Mouse (Mus musculus) midbrain, postnatal 0 days (tissue): ENCODE measurements around the gene Efemp2. TPM values are rescaled to one million over a fixed set of nuclear protein-coding genes. Genes with fewer than 3 reads are reported as not detected.
A peak's percentile ranks its signal among the peaks of the same experiment; 100 is the strongest.
"Not testable (repeated sequence)": the region's sequence is repeated elsewhere in the genome, so short reads cannot be mapped to it uniquely, and the experiment has no call there.

Experiments used
- ATAC-seq: fragments of 200-750 bp; cut with Nextera tagmentation; 2 replicates; pipeline ENCODE4 v1.8.0; 2017; ENCODE audit warnings: moderate number of reproducible peaks, mild to moderate bottlenecking, moderate TSS enrichment, moderate library complexity; ENCODE audit not compliant: low FRiP score
- DNase-seq: peaks from one replicate; pipeline ENCODE4 v3.0.0-alpha.2; 2015; ENCODE audit warnings: low spot score
- H3K27ac ChIP-seq: fragments of 300-500 bp; sonication (generic); 2 replicates; pipeline ENCODE4 v1.5.1; 2014; ENCODE audit warnings: low read depth, mild to moderate bottlenecking, low read length, mixed read lengths
- H3K27me3 ChIP-seq: fragments of 300-500 bp; sonication (generic); 2 replicates; pipeline ENCODE4 v1.6.1; 2014; ENCODE audit warnings: low read length, control low read depth, mixed read lengths; ENCODE audit not compliant: insufficient read depth
- H3K36me3 ChIP-seq: fragments of 300-500 bp; sonication (generic); 2 replicates; pipeline ENCODE4 v1.6.1; 2014; ENCODE audit warnings: low read length, control low read depth, mixed read lengths; ENCODE audit not compliant: insufficient read depth
- H3K4me1 ChIP-seq: fragments of 300-500 bp; sonication (generic); 2 replicates; pipeline ENCODE4 v1.6.1; 2014; ENCODE audit warnings: mild to moderate bottlenecking, control low read depth, antibody characterized with exemption, low read length, mixed read lengths; ENCODE audit not compliant: insufficient read depth
- H3K4me2 ChIP-seq: fragments of 300-500 bp; sonication (generic); 2 replicates; pipeline ENCODE4 v1.6.1; 2014; ENCODE audit warnings: low read depth, mild to moderate bottlenecking, low read length, mixed read lengths; ENCODE audit not compliant: poor library complexity, severe bottlenecking
- H3K4me3 ChIP-seq: fragments of 300-500 bp; sonication (generic); 2 replicates; pipeline ENCODE4 v1.5.1; 2014; ENCODE audit warnings: low read depth, mild to moderate bottlenecking, low read length, moderate library complexity
- H3K9ac ChIP-seq: fragments of 300-500 bp; sonication (generic); replicated peaks from 2 replicates; pipeline ENCODE4 v1.6.1; 2014; ENCODE audit warnings: mild to moderate bottlenecking, low read length, moderate library complexity, mixed read lengths; ENCODE audit not compliant: poor library complexity, severe bottlenecking
- H3K9me3 ChIP-seq: fragments of 300-500 bp; sonication (generic); 2 replicates; pipeline ENCODE4 v1.6.1; 2016; ENCODE audit warnings: low read length, control low read depth
- CTCF ChIP-seq: IDR thresholded peaks from 2 replicates; pipeline ENCODE4 v1.5.1; 2016; ENCODE audit warnings: antibody characterized with exemption, mild to moderate bottlenecking
- WGBS: fragments of 180-500 bp; shearing (Covaris S2); extraction: QIAGEN DNeasy Blood & Tissue Kit; methylation state at CpG from one replicate; pipeline ENCODE4 v1.1.7; 2014; 5-methylcytosine and 5-hydroxymethylcytosine counted together
- polyA plus RNA-seq: library from polyadenylated mRNA; unstranded; fragments of >200 nt; fragmentation: Nextera tagmentation; extraction: Ambion mirVana; gene quantifications from 2 replicates; pipeline ENCODE4 v1.2.1, GENCODE M21; 2015
- total RNA-seq: library from RNA; depleted of rRNA; stranded (reverse); fragments of >200 nt; gene quantifications from 2 replicates; pipeline ENCODE4 v1.2.3, GENCODE M21; 2014

The Efemp2 gene
- total and polyA plus RNA-seq, 2 experiments from 2014 or later, result 32.9 to 35.2 TPM

GRCm38 (mm10) chr19:5488878-5489571, 15.3 kb downstream of the Efemp2 start:
- H3K4me3 ChIP-seq, result peak overlapping the region; percentile 52
- no peaks in the 10 kb centered on the region for H3K9me3 ChIP-seq
- H3K4me1 ChIP-seq, result peaks cover 3% of the 10 kb centered on the region; the same call in 1 of the 2 replicates
- ATAC-seq (peak; percentile 74), DNase-seq (peak; percentile 97)
- under 1% methylated on average over 26 of the region's 26 CpGs for WGBS
- peak overlapping the region; percentile 83 for H3K4me2 ChIP-seq
- peak overlapping the region; percentile 53 for H3K9ac ChIP-seq
- peak overlapping the region; percentile 98 for H3K27ac ChIP-seq
- H3K27me3 ChIP-seq, result no peaks in the 10 kb centered on the region
- peak; percentile 52; the same call in 1 of the 2 replicates for TF ChIP-seq CTCF
- peaks cover 31% of the 10 kb centered on the region for H3K36me3 ChIP-seq

GRCm38 (mm10) chr19:5489721-5490120, 16.0 kb downstream of the Efemp2 start:
- not testable (repeated sequence) for H3K27me3 ChIP-seq, ATAC-seq, H3K9me3 ChIP-seq, DNase-seq, H3K4me1 ChIP-seq
- H3K4me3 ChIP-seq, result peak overlapping the region; percentile 71
- H3K36me3 ChIP-seq, result peaks cover 27% of the 10 kb centered on the region
- 48% methylated on average over 10 of the region's 10 CpGs for WGBS
- peak overlapping the region; percentile 96; the same call in 1 of the 2 replicates for H3K9ac ChIP-seq
- H3K4me2 ChIP-seq, result peak overlapping the region; percentile 65
- peak overlapping the region; percentile 99 for H3K27ac ChIP-seq

DNA sequence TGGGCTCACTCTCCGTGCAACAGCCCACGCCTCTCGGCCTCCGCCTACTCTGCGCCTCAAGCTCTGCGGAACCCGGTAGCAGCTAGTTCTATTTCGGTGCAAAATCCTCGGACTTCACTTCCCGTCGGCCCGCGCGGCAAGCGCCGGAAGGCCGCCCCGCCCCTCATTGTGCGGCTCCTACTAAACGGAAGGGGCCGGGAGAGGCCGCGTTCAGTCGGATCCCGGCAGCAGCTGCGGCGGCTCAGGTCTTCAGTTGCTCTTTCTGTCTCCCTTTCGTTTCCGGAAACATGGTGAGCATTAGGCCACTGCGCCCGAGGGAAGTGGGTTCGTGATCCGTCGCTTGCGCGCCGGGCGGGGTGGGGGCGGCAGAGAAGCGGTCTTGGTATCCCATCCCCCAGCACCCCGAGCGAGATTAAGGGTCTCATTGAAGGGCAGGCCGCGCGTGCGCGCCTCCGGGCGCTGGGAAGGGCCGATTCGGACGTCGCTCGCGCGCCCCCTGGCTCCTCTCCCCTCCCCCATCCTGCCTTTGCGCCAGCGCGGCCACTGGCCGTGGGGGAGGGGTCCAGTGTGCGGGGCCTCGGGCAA, 16.7 kb downstream of the Efemp2 start, which contains the start of gene Cfl1:
Cfl1 (plus strand) TSS at position 143 of the 585 bp plus-strand sequence.
- TF ChIP-seq CTCF, result peak; percentile 48
- H3K9me3 ChIP-seq, result no peaks in the 10 kb centered on the region
- peak within 1 kb of the TSS; percentile 99 for H3K27ac ChIP-seq
- no peaks in the 10 kb centered on the region for H3K27me3 ChIP-seq
- H3K4me3 ChIP-seq, result peak within 1 kb of the TSS; percentile 71
- peaks cover 25% of the 10 kb centered on the region for H3K36me3 ChIP-seq
- H3K9ac ChIP-seq, result peak within 1 kb of the TSS; percentile 96
- under 1% methylated on average over 49 of the region's 62 CpGs for WGBS
- peak within 1 kb of the TSS; percentile 83 for H3K4me2 ChIP-seq
- ATAC-seq (peak; percentile 70), DNase-seq (peak; percentile 96)
- peaks cover 3% of the 10 kb centered on the region; the same call in 1 of the 2 replicates for H3K4me1 ChIP-seq

DNA sequence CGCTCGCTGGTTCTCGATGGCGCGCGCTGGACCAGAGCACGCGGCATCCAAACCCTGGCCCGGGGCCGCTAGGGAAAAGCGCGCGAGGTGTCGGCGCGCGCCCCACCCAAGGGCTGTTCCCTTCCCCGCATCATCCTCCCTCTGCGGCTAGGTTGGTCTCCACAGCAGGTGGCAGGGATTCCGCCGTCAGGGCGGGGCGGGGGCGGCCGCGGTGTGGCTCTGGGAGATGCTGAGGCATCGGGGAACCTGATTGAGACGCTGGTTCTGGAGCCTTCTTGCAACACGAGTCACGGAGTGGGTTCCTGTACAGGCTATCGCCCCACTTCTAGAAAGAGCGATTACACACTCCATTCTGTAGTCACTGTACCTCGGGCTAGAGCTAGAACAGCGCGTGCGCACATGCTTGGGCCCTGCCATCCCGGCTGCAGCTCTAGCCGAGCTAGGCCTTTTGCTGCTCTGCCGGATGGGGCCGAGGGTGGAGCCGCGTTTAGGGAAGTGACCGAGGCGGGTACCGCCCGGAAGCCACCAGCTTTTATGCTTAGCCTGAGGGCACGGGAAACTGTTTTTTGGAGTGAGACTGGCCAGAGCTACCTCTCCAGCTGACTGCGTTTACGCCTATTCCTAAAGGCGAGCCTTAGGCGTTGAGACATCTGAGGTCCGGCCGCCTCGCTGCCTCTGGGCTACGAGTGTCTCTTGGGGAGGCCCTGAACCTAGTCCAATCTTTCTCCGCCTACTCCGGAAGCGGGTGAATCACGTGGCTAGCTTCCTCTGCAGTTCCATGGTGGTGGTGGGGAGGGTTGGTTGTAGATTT, 17.3 kb downstream of the Efemp2 start:
- no peaks in the 10 kb centered on the region for H3K9me3 ChIP-seq
- TF ChIP-seq CTCF, result no peak
- H3K9ac ChIP-seq, result peak overlapping the region; percentile 96
- under 1% methylated on average over 49 of the region's 59 CpGs for WGBS
- peaks cover 25% of the 10 kb centered on the region for H3K36me3 ChIP-seq
- H3K4me3 ChIP-seq, result peak overlapping the region; percentile 71
- H3K4me1 ChIP-seq, result peaks cover 3% of the 10 kb centered on the region; the same call in 1 of the 2 replicates
- ATAC-seq, result 0 out of 2 replicates have a peak, but pooled peaks have one; percentile 24
- H3K27me3 ChIP-seq, result no peaks in the 10 kb centered on the region
- DNase-seq, result peak; percentile 82
- H3K4me2 ChIP-seq, result peak overlapping the region; percentile 65
- peak overlapping the region; percentile 99 for H3K27ac ChIP-seq

- Histone ChIP-seq H3K27me3 (no peaks in the 10 kb centered on the region), H3K4me2 (no peak overlapping the region), H3K27ac (no peak overlapping the region), H3K9me3 (no peaks in the 10 kb centered on the region), H3K9ac (no peak overlapping the region), H3K36me3 (peaks cover 40% of the 10 kb centered on the region), H3K4me3 (no peak overlapping the region), H3K4me1 (no peaks in the 10 kb centered on the region)
- no peak for ATAC-seq
- no peak for DNase-seq
- 90% methylated on average over 4 of the region's 4 CpGs for WGBS
- TF ChIP-seq CTCF, result no peak
These were observed 18.9 kb downstream of the Efemp2 start for GRCm38 (mm10) chr19:5492641-5493040.

DNA sequence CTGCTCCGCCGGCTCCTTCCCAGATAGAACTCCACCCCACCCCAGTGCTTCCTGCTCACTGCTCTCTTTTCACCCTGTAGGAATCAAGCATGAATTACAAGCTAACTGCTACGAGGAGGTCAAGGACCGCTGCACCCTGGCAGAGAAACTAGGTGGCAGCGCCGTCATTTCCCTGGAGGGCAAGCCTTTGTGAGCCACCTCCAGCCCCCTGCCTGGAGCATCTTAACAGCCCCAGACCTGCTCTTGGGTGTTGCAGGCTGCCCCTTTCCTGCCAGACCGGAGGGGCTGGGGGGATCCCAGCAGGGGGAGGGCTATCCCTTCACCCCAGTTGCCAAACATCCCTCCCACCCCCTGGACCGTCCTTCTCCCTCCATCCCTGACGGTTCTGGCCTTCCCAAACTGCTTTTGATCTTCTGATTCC, 19.6 kb downstream of the Efemp2 start:
- not testable (repeated sequence) for ATAC-seq, H3K9ac ChIP-seq, DNase-seq, H3K4me2 ChIP-seq, H3K27me3 ChIP-seq, H3K4me1 ChIP-seq, H3K4me3 ChIP-seq, H3K27ac ChIP-seq, H3K9me3 ChIP-seq
- H3K36me3 ChIP-seq, result peaks cover 46% of the 10 kb centered on the region
- WGBS, result 58% methylated on average over 9 of the region's 9 CpGs
